Mouse (Mus musculus): Measurements from ENCODE around the gene Mapk1ip1l. TPM values are rescaled to one million over a fixed set of nuclear protein-coding genes. Genes with fewer than 3 reads are reported as not detected.

Mapk1ip1l gene
- polyA plus RNA-seq (2012; fragmentation: generic; extraction: Trizol), result 10 to 100 TPM in 1 of 2 experiments, 1 to 10 TPM in 1; 5.5 to 19.6 TPM

GRCm38 (mm10) chr14:47297785-47298407 is at the start of gene Mapk1ip1l:
TSS of gene Mapk1ip1l (plus strand) at chr14:47298266.

GRCm38 (mm10) chr14:47276637-47277393 is 21.3 kb upstream of the Mapk1ip1l start, which contains the start of the genes Wdhd1 and Socs4:
TSS of gene Wdhd1 (minus strand) at chr14:47276857.
TSS of gene Socs4 (plus strand) at chr14:47276931.

GRCm38 (mm10) chr14:47367461-47367860 is 69.4 kb downstream of the Mapk1ip1l start, which contains the start of gene Lgals3:
TSS of gene Lgals3 (plus strand) at chr14:47367751.

Other genes starting within 250 kb of the Mapk1ip1l start
- 1 to 10 TPM; 1.3 TPM for gene Gch1, start 108.9 kb upstream of the Mapk1ip1l start, polyA plus RNA-seq (2012; fragmentation: generic; extraction: Trizol)
- gene Wdhd1, start 21.4 kb upstream of the Mapk1ip1l start, polyA plus RNA-seq (2012; fragmentation: generic; extraction: Trizol), result 1 to 10 TPM; 1.8 to 2.2 TPM
- 1 to 10 TPM in 1 of 2 experiments, under 1 TPM in 1; 0.25 to 1.3 TPM for gene Socs4, start 21.3 kb upstream of the Mapk1ip1l start, polyA plus RNA-seq (2012; fragmentation: generic; extraction: Trizol)
- gene Lgals3, start 69.5 kb downstream of the Mapk1ip1l start, polyA plus RNA-seq (2012; fragmentation: generic; extraction: Trizol), result 1,000 to 10,000 TPM in 1 of 2 experiments, 100 to 1,000 TPM in 1; 453 to 2,033 TPM
- gene Dlgap5, start 120.1 kb downstream of the Mapk1ip1l start, polyA plus RNA-seq (2012; fragmentation: generic; extraction: Trizol), result 10 to 100 TPM in 1 of 2 experiments, 1 to 10 TPM in 1; 3.8 to 40.8 TPM
- gene Fbxo34, start 152.2 kb downstream of the Mapk1ip1l start, polyA plus RNA-seq (2012; fragmentation: generic; extraction: Trizol), result 10 to 100 TPM in 1 of 2 experiments, 1 to 10 TPM in 1; 2.2 to 12.8 TPM